Mouse (Mus musculus) skeletal muscle tissue, adult 2 months (tissue): ENCODE measurements around the gene Wdr6.

Source experiments
- DNase-seq: peaks from one replicate; pipeline ENCODE4 v3.0.0-alpha.2; 2012; ENCODE audit warnings: low read depth, low spot score

The Wdr6 gene

GRCm38 (mm10) chr9:108573774-108574690 lies 4.5 kb downstream of the Wdr6 start:
- no peak for DNase-seq

- no peak for DNase-seq
These were observed 6.2 kb downstream of the Wdr6 start for GRCm38 (mm10) chr9:108572321-108572720.

GRCm38 (mm10) chr9:108571401-108571973 lies 7.1 kb downstream of the Wdr6 start:
- DNase-seq: no peak

GRCm38 (mm10) chr9:108570207-108570896 lies 8.2 kb downstream of the Wdr6 start:
- no peak for DNase-seq

- DNase-seq: peak; percentile 89
These were observed 8.9 kb downstream of the Wdr6 start, which contains the start of gene Dalrd3 for GRCm38 (mm10) chr9:108569381-108570206. Dalrd3 (plus strand) TSS chr9:108569886.

- DNase-seq: no peak
These were observed 10.0 kb downstream of the Wdr6 start for GRCm38 (mm10) chr9:108568511-108568921.

GRCm38 (mm10) chr9:108567931-108568419 lies 10.6 kb downstream of the Wdr6 start:
- DNase-seq: no peak

GRCm38 (mm10) chr9:108566815-108567776 lies 11.4 kb downstream of the Wdr6 start, which contains the start of gene Ndufaf3:
Ndufaf3 (minus strand) TSS chr9:108567434.
- DNase-seq: peak; percentile 93

GRCm38 (mm10) chr9:108565881-108566814 lies 12.4 kb downstream of the Wdr6 start:
- DNase-seq: no peak

- DNase-seq: no peak
These were observed 14.4 kb downstream of the Wdr6 start for GRCm38 (mm10) chr9:108564131-108564530.

- DNase-seq: no peak
These were observed 14.9 kb downstream of the Wdr6 start for GRCm38 (mm10) chr9:108563671-108564070.

GRCm38 (mm10) chr9:108560227-108560841 lies 18.2 kb downstream of the Wdr6 start, which contains the start of gene Impdh2:
Impdh2 (plus strand) TSS chr9:108560286.
- DNase-seq: peak; percentile 97

GRCm38 (mm10) chr9:108559169-108559568 lies 19.4 kb downstream of the Wdr6 start:
- no peak for DNase-seq

- no peak for DNase-seq
These were observed 31.7 kb downstream of the Wdr6 start for GRCm38 (mm10) chr9:108546875-108547274.

GRCm38 (mm10) chr9:108545986-108546385 lies 32.6 kb downstream of the Wdr6 start:
- DNase-seq: no peak

- no peak for DNase-seq
These were observed 37.7 kb downstream of the Wdr6 start for GRCm38 (mm10) chr9:108540846-108541245.

GRCm38 (mm10) chr9:108531496-108531895 lies 47.0 kb downstream of the Wdr6 start:
- DNase-seq: no peak

GRCm38 (mm10) chr9:108530954-108531353 lies 47.6 kb downstream of the Wdr6 start:
- no peak for DNase-seq
